Mouse (Mus musculus) left cerebral cortex, postnatal 4 days (tissue): ENCODE data around the gene Slc10a7. TPM values are rescaled to one million over a fixed set of nuclear protein-coding genes. Genes with fewer than 3 reads are reported as not detected.
"Not testable (repeated sequence)": the region's sequence is repeated elsewhere in the genome, so short reads cannot be mapped to it uniquely, and the experiment has no call there.

Experiments
- DNase-seq: peaks from one replicate; pipeline ENCODE4 v3.0.0-alpha.2; 2022
- intact Hi-C: fragments of 180-260 bp; cut with DNase I; formaldehyde crosslinking; loops from one replicate; pipeline ENCODE4 v1.15.1; 2025
- total RNA-seq, 2 experiments: library from RNA; stranded (reverse); gene quantifications; 2 replicates each; pipeline ENCODE4 v1.2.3; 2021

Slc10a7 gene
- total RNA-seq, 2 experiments from 2014 or later: 10.3 to 13.4 TPM

DNA sequence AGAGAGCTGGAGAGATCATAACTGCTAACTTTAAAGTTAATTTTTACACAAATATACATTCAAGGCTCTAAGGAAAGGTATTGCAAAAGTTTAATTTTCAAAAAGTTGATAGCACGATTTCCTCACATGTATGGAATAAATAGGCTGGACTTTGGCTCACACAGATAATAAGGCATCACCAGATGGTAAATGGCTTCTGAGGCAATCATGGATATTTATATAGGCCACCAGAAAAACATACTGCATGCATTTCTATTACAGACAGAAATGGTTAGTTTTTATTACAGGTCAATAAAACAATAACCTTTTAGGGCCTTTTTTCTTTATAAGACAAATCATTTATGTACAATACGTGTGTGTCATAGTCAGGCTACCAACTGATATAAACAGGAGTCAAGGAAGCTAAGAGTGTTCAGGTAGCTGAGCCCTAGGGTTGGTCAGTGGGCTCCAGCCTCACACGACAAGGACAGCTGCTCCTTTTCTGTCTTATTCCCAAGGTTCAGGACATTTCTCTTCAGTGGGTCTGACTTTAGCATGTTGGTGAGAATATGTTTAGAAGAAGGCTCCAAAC is 150.6 kb downstream of the Slc10a7 start:
- intact Hi-C loops: no loop called here

DNA sequence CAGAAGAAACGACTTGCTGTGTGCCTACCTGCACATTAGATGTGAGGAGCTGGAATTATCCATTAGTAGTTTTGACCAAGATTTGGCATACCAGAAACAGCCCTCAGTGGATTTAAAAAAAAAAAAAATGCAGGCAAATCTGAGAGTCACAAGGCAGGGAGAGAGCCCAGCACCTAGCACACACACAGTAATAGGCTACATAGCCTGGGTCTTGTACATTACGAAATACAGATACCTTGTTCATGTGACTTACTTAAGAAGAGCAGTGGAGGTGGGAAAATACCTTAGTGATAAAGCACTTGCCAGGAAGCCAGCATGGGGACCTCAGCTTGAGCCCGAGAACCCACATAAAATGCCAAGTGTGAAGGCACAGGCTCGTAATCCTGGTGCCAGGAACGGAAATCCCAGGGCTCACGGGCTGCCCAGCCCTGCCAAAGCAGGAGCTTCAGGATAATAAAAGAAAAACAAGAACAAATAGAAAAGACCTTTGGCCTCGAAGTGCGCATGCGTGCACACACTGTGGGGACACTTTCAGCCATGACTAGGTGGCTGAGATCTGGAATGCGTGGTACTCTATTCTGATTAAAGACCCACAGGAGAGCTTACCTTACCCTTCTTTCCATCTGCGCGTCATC is 155.3 kb downstream of the Slc10a7 start:
- intact Hi-C loops: no loop called here
- DNase-seq: no peak

More for the DNA sequence above, 150.6 kb downstream of the Slc10a7 start:
- no peak for DNase-seq

GRCm38 (mm10) chr8:78667399-78667798 is 158.3 kb downstream of the Slc10a7 start:
- intact Hi-C loops: no loop called here
- no peak for DNase-seq

DNA sequence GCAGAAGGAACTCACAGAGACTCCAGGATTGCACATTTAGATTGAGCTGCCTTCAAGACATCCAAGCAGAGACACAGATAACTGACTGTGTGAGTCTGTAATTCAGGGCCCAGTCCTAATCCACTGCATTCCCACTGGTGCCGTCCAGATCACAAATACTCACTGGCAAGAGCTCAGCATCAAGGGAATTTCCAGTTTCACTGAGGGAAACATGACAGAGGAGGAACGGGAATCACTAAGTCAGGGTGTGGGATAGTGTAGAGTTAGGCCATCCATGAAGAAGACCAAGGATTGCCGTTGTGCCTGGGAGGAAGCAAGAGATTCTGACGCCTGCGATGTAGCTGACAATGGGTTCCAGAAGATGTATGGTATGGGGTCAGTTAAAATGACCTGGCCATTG is 159.1 kb downstream of the Slc10a7 start:
- no peak for DNase-seq
- intact Hi-C loops: no loop called here

DNA sequence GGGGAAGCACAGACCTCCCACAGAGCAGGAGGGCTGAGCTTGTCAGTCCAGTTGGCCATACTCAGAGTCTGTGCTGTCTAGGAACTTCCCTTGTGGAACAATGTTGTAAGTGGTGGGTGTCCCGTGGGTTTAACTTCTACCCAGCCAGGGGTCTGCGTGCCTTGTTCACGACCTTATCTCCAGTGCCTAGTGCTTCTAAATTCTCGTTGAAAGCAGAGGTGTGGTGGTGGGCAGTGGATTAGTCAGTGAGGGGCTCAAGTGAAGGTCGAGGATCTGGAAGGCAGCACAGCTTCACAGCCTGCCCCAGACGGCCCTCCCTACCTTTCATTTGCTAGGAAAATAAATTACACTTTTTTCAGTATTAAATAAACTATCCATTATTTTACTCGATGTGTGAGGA is 161.1 kb downstream of the Slc10a7 start:
- no peak for DNase-seq
- intact Hi-C loops: no loop called here

- intact Hi-C loops: no loop called here
- no peak for DNase-seq
These were observed 169.5 kb downstream of the Slc10a7 start for GRCm38 (mm10) chr8:78678541-78679219.

DNA sequence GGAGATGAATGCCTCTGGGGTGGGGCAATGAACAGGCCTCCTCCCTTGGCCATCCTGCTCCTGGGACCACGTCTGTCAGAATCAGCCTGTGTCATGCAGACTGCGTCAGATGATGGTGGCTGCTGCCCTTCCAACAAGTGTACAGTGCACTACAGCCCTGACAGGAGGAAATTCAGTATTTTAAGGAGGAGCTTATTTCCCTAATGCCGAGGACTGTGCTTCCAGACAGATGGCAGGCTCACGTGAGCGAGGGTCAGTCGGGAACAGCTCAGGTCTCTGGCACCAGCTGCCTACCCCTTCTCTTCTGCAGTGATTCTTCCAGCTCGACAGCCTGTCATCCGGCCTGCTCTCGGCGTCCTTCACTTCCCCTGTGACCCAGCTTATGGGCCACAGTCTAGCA is 181.6 kb downstream of the Slc10a7 start:
- intact Hi-C loops: no loop called here
- DNase-seq: peak; percentile 66

DNA sequence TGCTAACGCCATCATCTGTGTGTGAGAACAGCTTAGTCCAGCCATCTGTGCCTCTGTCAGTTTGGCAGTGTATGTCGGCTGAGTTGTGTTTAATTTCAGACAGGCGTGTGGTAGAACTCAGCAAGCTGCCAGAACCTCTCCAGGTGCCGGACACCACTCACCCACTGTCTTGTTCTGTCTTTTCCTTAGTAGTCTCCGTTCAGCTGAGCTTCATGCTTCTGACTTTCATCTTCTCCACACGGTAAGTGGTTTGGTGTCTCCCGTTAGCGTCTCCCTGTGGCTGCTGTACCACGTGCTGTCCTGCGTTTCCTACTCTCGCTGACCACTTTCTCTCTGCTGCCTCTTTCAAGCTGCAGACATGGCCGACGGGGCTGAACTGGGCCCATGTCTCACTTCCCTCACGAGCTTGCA is 189.2 kb downstream of the Slc10a7 start:
- DNase-seq: no peak

DNA sequence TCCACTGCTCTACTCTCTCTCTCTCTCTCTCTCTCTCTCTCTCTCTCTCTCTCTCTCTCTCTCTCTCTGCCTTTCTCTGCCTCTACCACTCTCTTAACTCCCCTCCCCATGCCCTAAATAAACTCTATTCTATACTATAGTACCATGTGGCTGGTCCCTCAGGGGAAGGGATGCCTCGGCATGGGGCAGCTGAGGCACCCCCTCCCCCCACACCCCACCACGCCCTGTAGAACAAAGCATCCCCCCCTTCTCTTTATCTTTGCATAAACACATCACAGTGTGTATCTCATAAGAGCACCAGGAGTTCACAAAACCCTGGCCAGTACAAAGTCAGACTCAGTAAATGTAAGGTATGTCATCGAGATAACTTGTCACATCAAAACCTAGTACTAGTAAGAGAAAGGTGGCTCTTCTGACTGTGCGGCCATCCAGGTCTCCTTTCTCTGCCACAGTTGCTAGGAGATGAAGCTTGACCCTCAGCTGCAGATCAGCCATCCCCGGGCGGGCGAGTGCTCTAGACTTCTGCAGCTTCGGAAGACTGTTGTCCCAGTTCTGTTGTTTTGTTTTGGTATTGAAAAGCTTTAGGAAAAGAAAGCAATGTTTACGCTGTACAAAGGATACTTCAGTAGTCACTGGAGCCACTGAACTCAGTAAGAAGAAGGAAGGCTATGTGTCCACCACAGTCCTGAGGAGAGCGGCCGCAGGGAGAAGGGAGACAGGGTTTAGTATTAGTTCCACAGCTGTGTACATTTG is 194.1 kb downstream of the Slc10a7 start:
- DNase-seq: no peak
- intact Hi-C loops: no loop called here

More for the DNA sequence above, 189.2 kb downstream of the Slc10a7 start:
- intact Hi-C loops: no loop called here

GRCm38 (mm10) chr8:78705980-78706379 is 196.8 kb downstream of the Slc10a7 start:
- no peak for DNase-seq
- intact Hi-C loops: no loop called here

DNA sequence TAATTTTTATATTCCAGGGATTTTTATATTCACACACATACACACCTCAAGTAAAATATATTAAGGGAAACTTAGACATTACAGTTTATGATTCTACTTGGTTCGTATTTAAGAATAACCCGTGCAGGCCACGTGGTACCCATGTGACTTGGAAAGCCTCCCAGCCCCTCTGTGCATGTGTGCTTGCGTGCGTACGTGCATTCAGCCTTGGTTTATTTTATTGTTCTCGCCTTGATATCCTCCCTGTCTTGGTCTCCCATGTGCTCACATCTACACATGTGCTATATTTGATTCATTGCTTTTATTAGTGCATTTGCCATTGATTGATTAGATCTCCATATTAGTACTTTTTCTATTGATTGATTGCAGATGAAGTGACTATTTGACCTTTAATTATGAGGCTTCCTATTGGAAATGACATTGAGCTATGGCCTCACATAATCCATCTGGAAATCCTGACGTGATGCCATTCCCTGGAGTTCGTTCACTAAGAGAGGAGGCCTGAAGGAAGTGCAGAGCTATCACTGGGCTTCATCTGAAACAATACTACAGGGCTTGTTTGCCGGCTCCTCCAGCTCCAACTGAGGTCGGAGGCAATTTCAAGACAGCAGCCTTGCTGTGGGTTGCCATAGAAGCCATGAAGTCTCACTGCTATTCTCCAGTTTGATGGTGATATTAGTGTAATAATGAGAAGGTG is 200.9 kb downstream of the Slc10a7 start:
- DNase-seq: no peak
- intact Hi-C loops: no loop called here

DNA sequence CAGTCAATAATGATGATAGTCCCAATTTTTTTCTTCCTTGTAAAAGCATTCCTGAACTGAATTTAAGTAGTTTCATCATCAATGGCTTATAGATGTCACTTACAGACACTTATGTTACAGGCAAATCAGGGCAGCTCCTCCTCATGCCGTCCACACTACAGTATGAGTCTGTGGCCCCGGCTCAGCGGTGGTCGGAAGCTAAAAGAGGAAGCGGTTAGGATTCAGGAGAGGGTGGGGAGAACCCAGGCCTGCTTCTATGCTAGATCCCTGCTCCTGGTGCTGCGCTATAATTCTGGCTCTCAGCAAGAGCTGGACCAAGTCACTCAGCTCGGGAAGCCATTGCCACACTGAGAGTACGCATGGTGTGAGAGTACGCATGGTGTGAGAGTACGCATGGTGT is 201.8 kb downstream of the Slc10a7 start:
- no peak for DNase-seq
- intact Hi-C loops: no loop called here

DNA sequence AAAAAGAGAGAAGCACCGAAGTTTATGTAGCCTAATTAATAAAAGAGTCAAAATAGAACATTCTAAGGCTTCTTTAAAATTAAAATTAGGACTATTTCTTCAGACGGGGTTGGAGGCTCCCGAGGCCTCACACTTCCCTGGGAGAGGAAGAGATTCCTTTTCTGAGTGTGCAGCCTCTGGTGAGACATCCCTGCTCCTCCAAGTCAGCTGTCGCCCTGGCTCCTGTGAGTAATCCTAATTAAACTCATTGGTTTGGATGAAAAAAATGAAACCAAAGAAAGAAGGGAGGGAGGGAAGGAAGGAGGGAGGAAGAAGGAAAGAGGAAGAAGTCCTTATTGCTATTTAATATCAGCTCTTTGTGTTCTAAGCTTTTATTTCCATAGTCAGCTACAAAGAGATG is 205.7 kb downstream of the Slc10a7 start:
- DNase-seq: no peak
- intact Hi-C loops: no loop called here

DNA sequence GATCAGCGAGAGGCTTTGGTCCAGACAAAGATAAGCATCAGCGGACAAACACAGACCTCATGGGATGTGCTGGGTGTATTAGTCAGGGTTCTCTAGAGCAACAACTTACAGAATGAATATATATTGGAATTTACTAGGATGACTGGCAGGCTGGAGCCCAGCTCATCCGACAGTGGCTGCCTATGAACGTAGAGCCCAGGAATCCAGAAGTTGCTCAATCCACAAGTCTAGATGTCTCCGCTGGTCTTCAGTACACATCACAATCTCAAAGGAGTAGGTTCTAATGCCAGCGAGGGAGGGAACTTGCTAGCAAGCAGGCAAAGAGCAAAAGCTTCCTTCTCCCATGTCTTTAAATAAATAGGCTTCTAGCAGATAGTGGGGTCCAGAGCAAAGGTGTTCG is 207.4 kb downstream of the Slc10a7 start:
- intact Hi-C loops: no loop called here
- no peak for DNase-seq

DNA sequence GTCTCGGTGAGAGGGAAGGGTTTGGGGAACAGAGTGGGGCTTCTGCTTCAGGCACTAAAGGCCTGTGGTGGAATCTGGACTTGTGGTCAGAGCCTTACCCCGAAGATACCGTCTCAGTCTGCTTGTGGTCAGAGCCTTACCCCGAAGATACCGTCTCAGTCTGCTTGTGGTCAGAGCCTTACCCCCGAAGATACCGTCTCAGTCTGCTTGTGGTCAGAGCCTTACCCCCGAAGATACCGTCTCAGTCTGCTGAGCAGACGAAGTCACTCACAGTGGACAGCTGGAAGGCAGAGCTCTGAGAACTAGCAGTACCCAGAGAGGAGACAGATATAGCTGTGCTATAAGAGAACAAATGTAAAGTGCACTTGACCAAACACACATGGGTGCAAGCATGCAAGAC is 208.0 kb downstream of the Slc10a7 start:
- DNase-seq, intact Hi-C loops: not testable (repeated sequence)

DNA sequence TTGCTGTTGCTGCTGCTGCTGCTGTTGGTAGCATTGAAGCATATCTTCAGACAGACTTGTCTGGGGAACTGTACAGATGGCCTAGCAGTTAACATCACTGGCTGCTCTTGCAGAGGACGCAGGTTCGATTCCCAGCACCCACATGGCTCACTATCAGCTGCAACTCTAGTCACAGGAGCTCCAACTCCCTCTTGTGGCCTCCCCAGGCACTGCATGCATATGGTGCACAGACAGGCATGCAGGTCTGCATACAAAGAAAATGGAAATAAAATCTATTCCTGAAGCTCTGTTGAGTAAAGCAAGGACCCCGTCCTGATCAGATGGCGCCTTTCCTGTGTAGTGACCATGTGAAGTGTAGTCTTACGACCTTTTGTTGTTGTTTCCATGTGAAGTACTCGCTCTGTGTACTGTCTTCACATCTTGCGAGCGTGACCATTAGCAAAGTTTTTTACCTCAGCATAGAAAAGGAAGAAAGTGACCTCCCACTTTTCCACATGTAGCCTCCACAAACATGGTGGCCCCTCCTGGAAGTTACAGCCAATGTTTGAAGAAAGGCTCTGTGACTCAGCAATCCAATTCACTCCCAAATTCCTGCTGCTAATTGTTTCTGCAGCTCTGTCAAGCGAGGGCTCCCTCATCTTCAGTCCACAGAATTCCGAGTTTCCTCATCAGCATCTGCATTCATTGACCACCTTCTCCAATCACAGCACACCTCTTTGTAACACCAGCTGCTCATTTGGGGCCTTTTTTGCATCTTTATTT is 210.3 kb downstream of the Slc10a7 start:
- intact Hi-C loops: no loop called here
- DNase-seq: no peak

DNA sequence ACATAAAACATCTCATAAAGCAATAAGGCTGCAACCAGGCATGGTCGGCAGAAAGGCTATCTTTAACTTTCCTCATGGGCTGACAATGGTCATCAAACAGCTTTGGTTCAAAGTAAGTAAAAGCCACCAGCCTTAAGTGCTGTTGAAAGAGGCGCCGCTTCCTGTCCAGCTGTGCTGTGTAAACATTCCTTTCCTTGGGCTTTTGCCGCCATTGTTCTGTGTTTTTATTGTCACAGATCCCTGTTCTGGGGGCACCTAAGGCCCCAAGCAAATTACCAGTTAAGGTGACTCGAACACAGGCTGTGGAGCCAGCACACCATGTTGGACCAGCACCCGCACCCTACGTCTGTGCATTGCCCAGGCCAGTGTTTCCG is 210.9 kb downstream of the Slc10a7 start:
- intact Hi-C loops: no loop called here

DNA sequence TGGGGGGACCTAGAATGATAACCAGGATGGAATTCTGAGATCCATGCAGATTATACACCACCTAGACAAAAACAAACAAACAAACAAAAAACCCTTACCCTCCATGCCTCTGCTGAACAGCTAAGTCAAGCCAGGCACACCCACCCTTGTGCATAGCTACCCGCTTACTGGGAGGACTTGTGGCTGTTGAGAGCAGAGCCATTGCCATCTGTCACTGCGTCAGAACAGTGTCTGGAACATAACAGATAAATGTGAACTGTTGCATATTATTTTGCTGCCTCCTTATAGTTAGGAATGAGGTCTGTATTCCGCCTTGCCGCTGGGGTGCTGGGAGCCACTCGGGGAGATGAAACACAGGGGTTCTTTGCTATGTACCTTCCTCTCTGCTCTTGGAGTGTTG is 212.4 kb downstream of the Slc10a7 start:
- intact Hi-C loops: no loop called here
- DNase-seq: no peak

More for the DNA sequence above, 210.9 kb downstream of the Slc10a7 start:
- no peak for DNase-seq

DNA sequence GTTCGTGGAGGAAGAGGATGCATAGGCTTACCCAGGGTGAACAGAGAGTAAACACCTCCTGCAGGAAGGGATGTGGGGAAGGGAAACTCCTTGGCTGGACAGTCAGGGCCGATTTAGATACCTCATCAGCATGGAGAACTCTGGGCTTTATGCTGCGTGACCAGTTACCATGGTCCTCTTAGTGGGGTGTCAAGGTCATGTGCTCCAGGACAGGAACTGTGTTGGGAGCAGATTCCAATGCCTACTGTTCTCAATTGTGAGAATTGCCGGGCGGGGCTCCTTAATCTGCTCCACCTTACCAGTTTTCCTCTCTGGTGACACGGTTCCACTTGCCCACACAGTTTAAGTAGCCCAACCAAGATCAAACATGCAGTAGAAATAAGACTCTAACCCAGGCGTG is 213.1 kb downstream of the Slc10a7 start:
- DNase-seq: no peak
- intact Hi-C loops: no loop called here

- DNase-seq: no peak
- intact Hi-C loops: no loop called here
These were observed 215.7 kb downstream of the Slc10a7 start for GRCm38 (mm10) chr8:78724832-78725231.
